Mouse (Mus musculus): ENCODE data around the gene Adgrg1.
A peak's percentile ranks its signal among the peaks of the same experiment; 100 is the strongest.

DNA sequence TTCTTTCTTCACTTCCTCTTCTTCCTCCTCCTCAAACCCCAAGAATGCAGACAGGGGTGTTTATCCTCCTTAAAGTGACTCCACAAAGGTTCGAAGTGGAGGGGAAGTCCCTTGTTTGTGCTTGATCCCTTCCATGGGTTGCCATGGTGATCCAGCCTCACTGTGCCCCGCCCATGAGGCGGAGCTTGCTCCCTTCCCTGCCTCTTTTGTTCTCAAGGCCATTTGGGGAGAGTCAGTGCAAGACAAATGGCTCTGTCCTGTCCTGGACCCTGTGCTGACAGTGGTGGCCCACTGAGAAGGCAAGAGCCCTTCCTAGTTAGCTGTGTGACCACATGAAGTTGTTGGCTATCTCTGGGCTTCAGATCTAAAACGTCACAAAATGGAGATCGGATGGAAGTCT is 26.1 kb downstream of the Adgrg1 start:
- no peak for TF ChIP-seq CTCF (IDR thresholded peaks at IDR 0.05)
- peak; percentile 29; the same call in 1 of the 2 replicates for TF ChIP-seq EP300 (IDR thresholded peaks at IDR 0.05)

Data from lung, postnatal 0 days (tissue).